Mouse (Mus musculus) bone marrow, adult 2 months (tissue): ENCODE results near the gene Syt6.

Source experiments
- CTCF ChIP-seq: fragments of 200-500 bp; IDR thresholded peaks from 2 replicates; pipeline ENCODE4 v1.5.1; 2011; ENCODE audit warnings: low read length, control low read depth; ENCODE audit not compliant: control insufficient read depth, insufficient read depth
- POLR2A ChIP-seq: fragments of 200-500 bp; IDR thresholded peaks from 2 replicates; pipeline ENCODE4 v1.6.1; 2011; ENCODE audit warnings: low read depth, mild to moderate bottlenecking, control low read depth, low read length, borderline replicate concordance; ENCODE audit not compliant: control insufficient read depth

GRCm38 (mm10) chr3:103546626-103547025 lies 28.4 kb upstream of the Syt6 start:
- TF ChIP-seq CTCF (no peak), POLR2A (no peak)
